Mouse (Mus musculus): ENCODE results near the gene Dip2c. TPM values are rescaled to one million over a fixed set of nuclear protein-coding genes. Genes with fewer than 3 reads are reported as not detected.

Gene Dip2c
- polyA plus RNA-seq, 1 experiment from 2014 or later: 7.1 TPM

DNA sequence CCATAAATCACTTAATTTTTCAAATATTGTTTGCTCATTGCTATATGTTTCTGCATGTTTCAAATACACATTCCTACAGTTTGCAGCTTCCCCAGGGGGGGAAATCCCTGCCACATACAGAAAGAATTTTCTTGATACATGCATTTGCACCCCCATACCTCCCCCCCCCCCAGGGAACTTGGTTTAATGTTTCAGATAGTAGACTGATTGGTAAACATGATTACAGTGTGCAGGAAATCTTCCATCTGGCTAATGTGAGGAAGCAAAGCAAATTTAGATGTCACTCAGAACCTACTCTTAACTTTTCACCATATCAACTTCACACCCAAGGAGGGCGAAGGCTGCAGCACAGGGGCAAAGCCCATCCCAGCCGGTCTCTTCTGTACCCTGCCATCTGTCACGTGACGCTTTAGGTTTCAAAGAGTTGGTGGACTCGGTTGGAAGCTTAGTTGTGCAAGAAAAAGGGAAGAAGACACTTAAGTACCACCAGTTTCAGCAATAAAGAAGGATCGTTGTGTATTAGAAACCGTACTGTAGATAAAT, 391.7 kb downstream of the Dip2c start:
- Histone ChIP-seq H3K27me3 (ENCODE audit: control insufficient read depth, insufficient read depth, low read length) (no peaks in the 10 kb centered on the region), H3K27ac (ENCODE audit: low read depth, low read length) (no peak overlapping the region), H3K4me3 (ENCODE audit: low read depth, low read length) (no peak overlapping the region), H3K36me3 (ENCODE audit: control insufficient read depth, insufficient read depth, low read length) (no peaks in the 10 kb centered on the region), H3K4me2 (no peak overlapping the region), H3K9me3 (ENCODE audit: control insufficient read depth, low read length) (no peaks in the 10 kb centered on the region), H3K4me1 (ENCODE audit: control insufficient read depth, insufficient read depth, low read length) (no peaks in the 10 kb centered on the region), H3K9ac (ENCODE audit: low read length) (no peak overlapping the region)
- ATAC-seq (ENCODE audit: low FRiP score) (no peak), DNase-seq (ENCODE audit: low spot score, missing footprints) (no peak)
- WGBS: 88% methylated on average over 7 of the region's 7 CpGs

DNA sequence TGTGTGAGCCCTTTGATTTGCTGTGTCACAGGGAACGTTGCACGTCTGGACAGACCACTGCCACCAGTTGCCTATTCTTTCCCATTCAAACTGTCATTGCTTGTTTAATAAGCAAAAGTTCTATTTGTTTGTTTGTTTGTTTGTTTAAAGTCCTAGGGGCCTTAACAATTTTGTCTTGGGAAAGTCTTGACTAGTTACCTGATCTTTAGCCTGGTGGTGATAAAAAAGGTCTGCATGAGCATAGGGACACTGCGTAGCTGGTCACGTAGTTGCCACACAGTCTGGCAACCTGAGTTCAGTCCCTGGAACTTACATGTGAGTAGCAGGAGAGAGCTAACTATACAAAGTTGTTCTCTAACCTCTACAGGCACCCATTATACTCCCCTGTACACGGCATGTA, 392.9 kb downstream of the Dip2c start:
- DNase-seq (ENCODE audit: low spot score, missing footprints) (peak; percentile 51), ATAC-seq (ENCODE audit: low FRiP score) (no peak)
- Histone ChIP-seq H3K27ac (ENCODE audit: low read depth, low read length) (no peak overlapping the region), H3K27me3 (ENCODE audit: control insufficient read depth, insufficient read depth, low read length) (no peaks in the 10 kb centered on the region), H3K9me3 (ENCODE audit: control insufficient read depth, low read length) (no peaks in the 10 kb centered on the region), H3K4me2 (no peak overlapping the region), H3K4me3 (ENCODE audit: low read depth, low read length) (no peak overlapping the region), H3K4me1 (ENCODE audit: control insufficient read depth, insufficient read depth, low read length) (no peaks in the 10 kb centered on the region), H3K9ac (ENCODE audit: low read length) (no peak overlapping the region), H3K36me3 (ENCODE audit: control insufficient read depth, insufficient read depth, low read length) (no peaks in the 10 kb centered on the region)
- 96% methylated on average over 5 of the region's 5 CpGs for WGBS

DNA sequence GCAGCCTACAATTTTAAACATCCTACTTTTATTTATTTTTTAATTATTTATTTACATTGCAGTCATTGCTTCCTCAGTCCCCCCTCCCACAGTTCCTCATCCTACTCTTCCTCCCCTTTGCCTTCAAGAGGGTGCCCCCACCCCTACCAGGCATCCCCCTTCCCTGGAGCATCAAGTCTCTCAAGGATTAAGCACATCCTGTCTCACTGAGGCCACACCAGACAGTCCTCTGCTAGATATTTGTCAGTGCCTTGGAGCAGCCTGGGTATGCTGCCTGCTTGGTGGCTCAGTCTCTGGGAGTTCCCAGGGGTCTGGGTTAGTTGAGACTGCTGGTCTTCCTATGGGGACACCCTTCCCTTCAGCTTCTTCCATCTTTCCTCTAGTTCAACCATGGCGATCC, 397.8 kb downstream of the Dip2c start:
- Histone ChIP-seq H3K27me3 (ENCODE audit: control insufficient read depth, insufficient read depth, low read length) (no peaks in the 10 kb centered on the region), H3K9me3 (ENCODE audit: control insufficient read depth, low read length) (no peaks in the 10 kb centered on the region; the same call in 1 of the 2 replicates), H3K27ac (ENCODE audit: low read depth, low read length) (no peak overlapping the region), H3K4me3 (ENCODE audit: low read depth, low read length) (no peak overlapping the region), H3K4me2 (no peak overlapping the region), H3K4me1 (ENCODE audit: control insufficient read depth, insufficient read depth, low read length) (no peaks in the 10 kb centered on the region), H3K36me3 (ENCODE audit: control insufficient read depth, insufficient read depth, low read length) (no peaks in the 10 kb centered on the region), H3K9ac (ENCODE audit: low read length) (no peak overlapping the region)
- WGBS: 85% methylated on average over 1 of the region's 1 CpGs
- ATAC-seq (ENCODE audit: low FRiP score) (no peak), DNase-seq (ENCODE audit: low spot score, missing footprints) (peak; percentile 66)

DNA sequence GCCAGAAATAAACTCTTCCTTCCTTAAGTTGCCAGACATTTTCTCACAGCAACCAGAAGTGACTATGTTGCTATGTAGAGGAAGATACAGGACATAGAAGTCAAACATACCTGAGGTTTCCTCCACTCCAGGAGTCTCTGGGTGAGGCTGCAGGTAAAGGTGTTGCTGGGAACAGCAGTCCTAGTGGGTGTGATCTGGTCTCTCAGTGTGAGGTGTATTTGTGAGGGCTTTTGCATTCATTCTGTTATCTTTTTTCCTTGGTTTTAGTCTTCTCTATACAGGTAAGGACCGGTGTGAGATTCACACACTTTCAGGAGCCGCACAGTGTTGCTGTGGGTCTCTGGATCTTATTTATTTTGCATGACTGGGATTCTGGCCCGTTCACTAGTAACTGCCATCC, 405.2 kb downstream of the Dip2c start:
- Histone ChIP-seq H3K9me3 (ENCODE audit: control insufficient read depth, low read length) (no peaks in the 10 kb centered on the region), H3K36me3 (ENCODE audit: control insufficient read depth, insufficient read depth, low read length) (peaks cover 10% of the 10 kb centered on the region; the same call in 1 of the 2 replicates), H3K4me3 (ENCODE audit: low read depth, low read length) (no peak overlapping the region), H3K9ac (ENCODE audit: low read length) (no peak overlapping the region), H3K27ac (ENCODE audit: low read depth, low read length) (no peak overlapping the region), H3K4me1 (ENCODE audit: control insufficient read depth, insufficient read depth, low read length) (no peaks in the 10 kb centered on the region), H3K4me2 (no peak overlapping the region), H3K27me3 (ENCODE audit: control insufficient read depth, insufficient read depth, low read length) (no peaks in the 10 kb centered on the region)
- 95% methylated on average over 3 of the region's 3 CpGs for WGBS
- ATAC-seq (ENCODE audit: low FRiP score) (peak; percentile 15; the same call in 1 of the 2 replicates), DNase-seq (ENCODE audit: low spot score, missing footprints) (peak; percentile 69)

DNA sequence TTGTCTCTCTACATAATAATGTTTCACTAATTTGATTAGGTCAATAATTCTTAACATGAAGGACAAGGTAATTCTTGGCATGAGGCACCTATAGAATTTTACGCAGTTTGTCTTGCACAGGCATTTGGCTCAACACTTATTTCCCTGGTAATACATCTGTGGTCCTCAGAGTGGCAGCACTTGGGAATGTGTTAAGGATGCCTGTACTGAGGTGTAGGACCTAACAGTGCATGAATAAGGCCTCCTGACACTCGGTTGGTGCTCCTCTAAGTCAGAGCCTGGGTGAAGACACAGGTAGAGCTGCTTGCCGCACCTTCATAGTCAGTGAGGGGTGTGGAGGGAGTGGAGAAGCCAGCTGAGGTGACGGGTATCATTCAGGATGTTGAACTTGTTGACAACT, 407.0 kb downstream of the Dip2c start:
- no peak overlapping the region for H3K4me3 ChIP-seq (ENCODE audit: low read depth, low read length)
- H3K4me1 ChIP-seq (ENCODE audit: control insufficient read depth, insufficient read depth, low read length): no peaks in the 10 kb centered on the region
- no peak overlapping the region for H3K9ac ChIP-seq (ENCODE audit: low read length)
- DNase-seq (ENCODE audit: low spot score, missing footprints): no peak
- H3K27ac ChIP-seq (ENCODE audit: low read depth, low read length): no peak overlapping the region
- no peak for ATAC-seq (ENCODE audit: low FRiP score)
- no peaks in the 10 kb centered on the region for H3K9me3 ChIP-seq (ENCODE audit: control insufficient read depth, low read length)
- no peaks in the 10 kb centered on the region for H3K27me3 ChIP-seq (ENCODE audit: control insufficient read depth, insufficient read depth, low read length)
- no peak overlapping the region for H3K4me2 ChIP-seq
- WGBS: 88% methylated on average over 4 of the region's 4 CpGs
- H3K36me3 ChIP-seq (ENCODE audit: control insufficient read depth, insufficient read depth, low read length): peaks cover 12% of the 10 kb centered on the region

DNA sequence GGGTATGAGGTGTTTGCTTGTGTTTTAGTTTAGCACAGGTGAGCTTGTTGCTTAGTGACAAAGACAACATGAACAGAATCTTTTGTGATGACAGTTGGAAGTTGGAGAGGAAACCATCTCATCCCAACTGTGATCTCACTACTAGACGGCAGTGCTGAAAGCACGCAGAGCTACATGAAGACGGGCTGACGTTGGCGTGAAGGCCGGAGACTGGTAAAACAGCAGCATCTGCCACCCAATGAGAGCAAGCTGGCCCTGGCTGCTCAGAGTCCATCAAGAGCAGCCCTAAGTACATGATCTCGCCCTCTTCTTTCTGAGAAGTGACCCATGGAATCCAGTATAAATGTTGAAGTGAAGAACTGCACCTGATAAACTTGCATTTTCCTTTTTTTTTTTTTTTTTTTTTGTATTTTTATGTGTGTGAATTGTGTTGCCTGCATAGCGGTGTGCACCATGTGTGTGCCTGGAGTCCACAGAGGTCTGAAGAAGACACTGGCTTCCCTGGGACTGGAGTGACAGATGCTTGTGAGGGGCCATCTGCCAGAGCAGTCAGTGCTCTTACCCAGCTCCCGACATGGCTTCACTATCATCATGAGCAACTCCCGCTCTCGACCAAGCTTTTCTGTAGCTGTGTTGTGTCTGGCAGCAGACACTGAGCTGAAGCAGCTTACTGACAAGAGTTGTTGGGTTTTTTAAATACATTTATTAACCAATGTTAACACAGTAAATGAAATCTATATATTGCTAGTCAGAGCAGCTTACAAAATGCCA, 408.0 kb downstream of the Dip2c start:
- H3K4me1 ChIP-seq (ENCODE audit: control insufficient read depth, insufficient read depth, low read length): no peaks in the 10 kb centered on the region
- no peaks in the 10 kb centered on the region for H3K27me3 ChIP-seq (ENCODE audit: control insufficient read depth, insufficient read depth, low read length)
- H3K36me3 ChIP-seq (ENCODE audit: control insufficient read depth, insufficient read depth, low read length): peaks cover 21% of the 10 kb centered on the region
- no peak overlapping the region for H3K4me3 ChIP-seq (ENCODE audit: low read depth, low read length)
- DNase-seq (ENCODE audit: low spot score, missing footprints) (peak; percentile 49), ATAC-seq (ENCODE audit: low FRiP score) (no peak)
- H3K4me2 ChIP-seq: no peak overlapping the region
- WGBS: 94% methylated on average over 11 of the region's 11 CpGs
- no peaks in the 10 kb centered on the region for H3K9me3 ChIP-seq (ENCODE audit: control insufficient read depth, low read length)
- H3K9ac ChIP-seq (ENCODE audit: low read length): no peak overlapping the region
- H3K27ac ChIP-seq (ENCODE audit: low read depth, low read length): no peak overlapping the region

DNA sequence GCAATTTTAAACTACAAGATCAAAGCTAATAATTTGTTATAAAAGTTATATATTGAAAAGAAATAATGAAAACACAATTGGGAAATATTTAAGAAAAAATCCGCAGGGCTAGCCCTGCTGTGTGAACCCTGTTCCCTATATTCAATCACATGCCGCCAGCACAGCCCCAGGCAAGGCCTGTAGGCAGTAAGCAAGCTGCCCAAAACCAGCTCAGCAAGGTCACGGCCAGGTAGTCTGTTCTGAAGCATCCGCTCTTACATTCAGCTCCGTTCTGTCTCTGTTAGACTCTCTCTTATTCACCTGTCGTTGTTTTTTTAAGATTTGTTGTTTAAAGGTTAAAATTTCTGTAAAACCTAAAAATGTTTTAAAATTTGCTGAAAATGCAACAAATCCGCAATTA, 409.9 kb downstream of the Dip2c start:
- H3K9me3 ChIP-seq (ENCODE audit: control insufficient read depth, low read length): no peaks in the 10 kb centered on the region
- DNase-seq (ENCODE audit: low spot score, missing footprints): peak; percentile 75
- no peak overlapping the region for H3K4me2 ChIP-seq
- H3K27me3 ChIP-seq (ENCODE audit: control insufficient read depth, insufficient read depth, low read length): no peaks in the 10 kb centered on the region
- no peak overlapping the region for H3K4me3 ChIP-seq (ENCODE audit: low read depth, low read length)
- 92% methylated on average over 7 of the region's 7 CpGs for WGBS
- no peak for ATAC-seq (ENCODE audit: low FRiP score)
- H3K9ac ChIP-seq (ENCODE audit: low read length): no peak overlapping the region
- peaks cover 26% of the 10 kb centered on the region for H3K36me3 ChIP-seq (ENCODE audit: control insufficient read depth, insufficient read depth, low read length)
- no peak overlapping the region for H3K27ac ChIP-seq (ENCODE audit: low read depth, low read length)
- H3K4me1 ChIP-seq (ENCODE audit: control insufficient read depth, insufficient read depth, low read length): no peaks in the 10 kb centered on the region

DNA sequence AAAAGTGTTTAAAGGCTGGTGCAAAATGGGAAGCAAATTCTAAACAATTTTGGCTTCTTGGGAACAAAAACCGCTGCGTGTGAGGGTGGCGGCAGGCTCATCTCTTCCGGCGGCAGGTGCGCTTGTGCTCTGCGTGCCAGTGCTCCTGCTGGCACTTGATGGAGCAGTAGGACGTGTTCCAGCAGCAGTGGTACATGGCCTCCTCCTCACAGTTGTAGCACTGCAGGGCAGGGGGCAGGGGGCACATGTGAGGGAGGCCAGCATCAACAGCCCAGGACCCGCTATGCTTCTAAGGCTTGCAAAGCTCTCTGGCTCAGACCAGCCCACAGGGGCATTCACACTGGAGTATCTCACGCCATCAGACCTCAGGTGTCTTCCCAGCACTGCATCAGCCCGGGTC, 410.4 kb downstream of the Dip2c start:
- no peaks in the 10 kb centered on the region for H3K27me3 ChIP-seq (ENCODE audit: control insufficient read depth, insufficient read depth, low read length)
- H3K4me1 ChIP-seq (ENCODE audit: control insufficient read depth, insufficient read depth, low read length): no peaks in the 10 kb centered on the region
- no peak overlapping the region for H3K4me2 ChIP-seq
- no peak overlapping the region for H3K27ac ChIP-seq (ENCODE audit: low read depth, low read length)
- H3K9me3 ChIP-seq (ENCODE audit: control insufficient read depth, low read length): no peaks in the 10 kb centered on the region
- H3K9ac ChIP-seq (ENCODE audit: low read length): no peak overlapping the region
- DNase-seq (ENCODE audit: low spot score, missing footprints): no peak
- H3K36me3 ChIP-seq (ENCODE audit: control insufficient read depth, insufficient read depth, low read length): peaks cover 23% of the 10 kb centered on the region
- WGBS: 94% methylated on average over 11 of the region's 11 CpGs
- ATAC-seq (ENCODE audit: low FRiP score): 0 out of 2 replicates have a peak, but pooled peaks have one; percentile 16
- no peak overlapping the region for H3K4me3 ChIP-seq (ENCODE audit: low read depth, low read length)

DNA sequence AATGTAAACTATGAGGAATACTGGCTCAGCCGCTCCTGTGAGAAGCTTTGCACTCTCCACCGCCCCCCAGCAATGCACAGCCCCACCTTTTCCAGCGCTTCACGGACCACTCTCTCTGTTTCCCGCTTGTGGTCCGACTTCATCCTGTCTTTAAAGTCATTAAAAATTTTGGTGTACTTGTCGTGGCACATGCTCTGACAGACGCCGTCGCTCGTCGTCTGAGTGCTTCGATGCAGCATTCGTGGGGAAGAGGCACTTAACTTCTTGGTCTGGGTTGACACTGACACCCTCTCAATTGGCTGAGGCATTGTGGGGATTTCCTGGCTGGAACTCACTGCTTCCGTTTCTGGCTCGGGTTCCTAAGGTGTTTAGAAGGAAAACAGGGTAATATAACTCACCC, 413.0 kb downstream of the Dip2c start:
- Histone ChIP-seq H3K9ac (ENCODE audit: low read length) (no peak overlapping the region), H3K4me3 (ENCODE audit: low read depth, low read length) (no peak overlapping the region), H3K36me3 (ENCODE audit: control insufficient read depth, insufficient read depth, low read length) (peaks cover 24% of the 10 kb centered on the region), H3K9me3 (ENCODE audit: control insufficient read depth, low read length) (no peaks in the 10 kb centered on the region), H3K27ac (ENCODE audit: low read depth, low read length) (no peak overlapping the region), H3K4me1 (ENCODE audit: control insufficient read depth, insufficient read depth, low read length) (no peaks in the 10 kb centered on the region), H3K27me3 (ENCODE audit: control insufficient read depth, insufficient read depth, low read length) (no peaks in the 10 kb centered on the region), H3K4me2 (no peak overlapping the region)
- WGBS: 96% methylated on average over 16 of the region's 16 CpGs
- DNase-seq (ENCODE audit: low spot score, missing footprints): peak; percentile 71
- ATAC-seq (ENCODE audit: low FRiP score): no peak

All from midbrain, embryonic 11.5 days (tissue).